In the genomic region with DNA sequence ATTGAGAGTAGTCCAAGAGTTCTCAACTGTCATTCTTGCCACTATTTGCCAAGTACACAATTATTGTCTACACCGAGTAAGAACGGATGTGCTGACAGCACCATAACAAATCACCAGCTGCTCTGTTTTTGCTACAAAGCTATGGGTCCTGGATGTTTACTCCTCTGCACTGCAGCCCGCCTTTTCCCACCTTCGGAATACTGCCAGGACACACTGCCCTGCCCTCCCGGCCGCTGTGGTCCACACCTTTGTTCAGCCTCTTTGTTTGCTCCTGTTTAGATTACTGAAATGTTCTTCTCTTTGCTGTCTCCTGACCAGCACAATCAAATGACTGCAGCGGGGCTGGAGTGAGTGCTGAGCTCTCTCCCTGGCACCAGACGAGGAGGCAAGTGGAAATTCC, we compare ENCODE assay signal across 9 mouse cellular contexts. TPM values are rescaled to one million over a fixed set of nuclear protein-coding genes. Genes with fewer than 3 reads are reported as not detected.
DNase-seq lines count a peak whose midpoint lies in the region; ATAC-seq and TF ChIP-seq lines count a peak whose summit lies in the region.
"Had no signal": no experiment of that assay in that cellular context is flagged by ENCODE, and none has a peak within 500 bp of the region (broad histone marks: within the 10 kb centered on the region; RNA-seq: fewer than 3 reads in every experiment).

No protein-coding gene starts in this region.

- no peaks in the 10 kb centered on the region for H3K9me3 ChIP-seq in hindbrain, embryonic 12.5 days (replicated peaks)
- H3K9me3 ChIP-seq in hindbrain, embryonic 11.5 days (ENCODE audit: control insufficient read depth, low read length), result no peaks in the 10 kb centered on the region

- DNase-seq in hindbrain, embryonic 11.5 days (ENCODE audit: low spot score), result no peak
- DNase-seq in gastrocnemius, postnatal 25 days, result peak; percentile 27
- peak; percentile 79 for DNase-seq in kidney, adult 2 months
- DNase-seq in lung, postnatal 36 days, result peak; percentile 84
- DNase-seq in right cerebral cortex, postnatal 36 days (ENCODE audit: low spot score in 2 of 2), result no peak
- no peak for DNase-seq in layer of hippocampus, adult 9-11 months
- no peak for DNase-seq in right cerebral cortex, postnatal 14 days

- no peak overlapping the region for H3K9ac ChIP-seq in hindbrain, embryonic 12.5 days
- no peak overlapping the region for H3K9ac ChIP-seq in hindbrain, embryonic 11.5 days (ENCODE audit: low read depth, low read length)

- TF ChIP-seq POLR2A in kidney, adult 2 months (IDR thresholded peaks at IDR 0.05; ENCODE audit: low read depth, low read length), result no peak

- H3K4me1 ChIP-seq in hindbrain, embryonic 12.5 days, result no peaks in the 10 kb centered on the region
- H3K4me1 ChIP-seq in hindbrain, embryonic 11.5 days (replicated peaks; ENCODE audit: control insufficient read depth, insufficient read depth, low read length), result no peaks in the 10 kb centered on the region
- H3K4me1 ChIP-seq in kidney, adult 2 months (ENCODE audit: control insufficient read depth, insufficient read depth, low read length), result no peaks in the 10 kb centered on the region

- 77% methylated on average over 8 of the region's 8 CpGs for WGBS in hindbrain, embryonic 12.5 days
- WGBS in hindbrain, embryonic 11.5 days, result 87% methylated on average over 8 of the region's 8 CpGs
- 62% methylated on average over 8 of the region's 8 CpGs for WGBS in kidney, adult 2 months

- peaks cover 59% of the 10 kb centered on the region for H3K36me3 ChIP-seq in hindbrain, embryonic 12.5 days
- H3K36me3 ChIP-seq in hindbrain, embryonic 11.5 days (ENCODE audit: control insufficient read depth, insufficient read depth, low read length), result 0 out of 2 replicates have a peak, but pooled peaks cover 2% of the 10 kb centered on the region
- peaks cover 6% of the 10 kb centered on the region for H3K36me3 ChIP-seq in kidney, adult 2 months (ENCODE audit: control insufficient read depth, insufficient read depth, low read length)

- no peak overlapping the region for H3K4me3 ChIP-seq in hindbrain, embryonic 12.5 days
- no peak overlapping the region for H3K4me3 ChIP-seq in hindbrain, embryonic 11.5 days (ENCODE audit: low read depth, low read length)
- H3K4me3 ChIP-seq in kidney, adult 2 months (ENCODE audit: insufficient read depth, low read depth, low read length), result no peak overlapping the region

- peak overlapping the region; percentile 48; the same call in 1 of the 2 replicates for H3K27ac ChIP-seq in hindbrain, embryonic 12.5 days
- H3K27ac ChIP-seq in hindbrain, embryonic 11.5 days (ENCODE audit: low read depth, low read length), result no peak overlapping the region
- H3K27ac ChIP-seq in kidney, adult 2 months (ENCODE audit: insufficient read depth, low read depth, low read length), result peak overlapping the region; percentile 59

- no peak for ATAC-seq in hindbrain, embryonic 12.5 days (ENCODE audit: low FRiP score)
- ATAC-seq in hindbrain, embryonic 11.5 days (ENCODE audit: low FRiP score), result no peak

- no peaks in the 10 kb centered on the region for H3K27me3 ChIP-seq in hindbrain, embryonic 12.5 days
- no peaks in the 10 kb centered on the region for H3K27me3 ChIP-seq in hindbrain, embryonic 11.5 days (ENCODE audit: control insufficient read depth, insufficient read depth, low read length)
- no peaks in the 10 kb centered on the region for H3K27me3 ChIP-seq in kidney, adult 2 months (replicated peaks; ENCODE audit: control insufficient read depth, insufficient read depth, low read length)

- no peak overlapping the region for H3K4me2 ChIP-seq in hindbrain, embryonic 12.5 days (replicated peaks)
- H3K4me2 ChIP-seq in hindbrain, embryonic 11.5 days (replicated peaks; ENCODE audit: low read depth, low read length), result no peak overlapping the region

- TF ChIP-seq CTCF in kidney, adult 2 months (conservative IDR thresholded peaks at IDR 0.05; ENCODE audit: insufficient read depth, insufficient read length, low read depth, low read length), result no peak

RNA-seq across cellular contexts. Expression of a gene that starts 57.2 kb away (rescaled TPM):
- polyA plus RNA-seq in hindbrain, embryonic 12.5 days (2016; fragmentation: Nextera tagmentation; extraction: Ambion mirVana), result 1.9 and 2.4 TPM in 2 replicates
- 0.46 and 1.4 TPM in 2 replicates for polyA plus RNA-seq in hindbrain, embryonic 11.5 days (2014; fragmentation: Nextera tagmentation; extraction: Ambion mirVana)
- 10 to 100 TPM; 14.2 to 69.5 TPM for total RNA-seq in gastrocnemius, postnatal 25 days (2021)
- 2.0 and 2.2 TPM in 2 replicates for polyA plus RNA-seq in kidney, adult 2 months (2012; rRNA removed)
- total RNA-seq: common myeloid progenitor, adult 5-6 weeks had no signal

Comparison
In these comparisons a context has a peak if more than half of its experiments do, and no peak if none do; other contexts are left out.
1. DNase-seq: peak in gastrocnemius, postnatal 25 days (single experiment), kidney, adult 2 months (single experiment) and lung, postnatal 36 days (single experiment); none in hindbrain, embryonic 11.5 days (single experiment), right cerebral cortex, postnatal 36 days (0 of 2), layer of hippocampus, adult 9-11 months (single experiment) and right cerebral cortex, postnatal 14 days (single experiment).